Mouse (Mus musculus): ENCODE measurements around the gene Tgm3.

Tgm3 gene

GRCm38 (mm10) chr2:130012026-130012425 is at the start of gene Tgm3:
TSS of gene Tgm3 (plus strand) at chr2:130012349.
- no peak for DNase-seq

- no peak for DNase-seq
These were observed 31.5 kb upstream of the Tgm3 start for GRCm38 (mm10) chr2:129980608-129981007.

- DNase-seq: no peak
These were observed 24.6 kb upstream of the Tgm3 start for GRCm38 (mm10) chr2:129987527-129988045.

GRCm38 (mm10) chr2:129989646-129990045 is 22.5 kb upstream of the Tgm3 start:
- no peak for DNase-seq

- no peak for DNase-seq
These were observed 17.7 kb upstream of the Tgm3 start for GRCm38 (mm10) chr2:129994468-129994867.

- DNase-seq: no peak
These were observed 13.7 kb upstream of the Tgm3 start for GRCm38 (mm10) chr2:129998476-129998875.

- no peak for DNase-seq
These were observed 12.9 kb upstream of the Tgm3 start for GRCm38 (mm10) chr2:129999296-129999695.

GRCm38 (mm10) chr2:130000601-130001000 is 11.5 kb upstream of the Tgm3 start:
- DNase-seq: no peak

GRCm38 (mm10) chr2:130004046-130004445 is 8.1 kb upstream of the Tgm3 start:
- no peak for DNase-seq

- DNase-seq: no peak
These were observed 2.8 kb upstream of the Tgm3 start for GRCm38 (mm10) chr2:130009371-130009770.

- no peak for DNase-seq
These were observed 1.5 kb downstream of the Tgm3 start for GRCm38 (mm10) chr2:130013646-130014045.

- DNase-seq: no peak
These were observed 3.0 kb downstream of the Tgm3 start for GRCm38 (mm10) chr2:130015196-130015595.

GRCm38 (mm10) chr2:130018084-130018483 is 5.9 kb downstream of the Tgm3 start:
- DNase-seq: no peak

- DNase-seq: no peak
These were observed 15.7 kb downstream of the Tgm3 start for GRCm38 (mm10) chr2:130027890-130028289.

GRCm38 (mm10) chr2:130029826-130030225 is 17.7 kb downstream of the Tgm3 start:
- no peak for DNase-seq

- no peak for DNase-seq
These were observed 20.5 kb downstream of the Tgm3 start for GRCm38 (mm10) chr2:130032661-130033060.

GRCm38 (mm10) chr2:130036846-130037245 is 24.7 kb downstream of the Tgm3 start:
- DNase-seq: no peak

- DNase-seq: no peak
These were observed 26.8 kb downstream of the Tgm3 start for GRCm38 (mm10) chr2:130038971-130039370.

- DNase-seq: no peak
These were observed 28.2 kb downstream of the Tgm3 start for GRCm38 (mm10) chr2:130040190-130040886.

- DNase-seq: no peak
These were observed 31.7 kb downstream of the Tgm3 start for GRCm38 (mm10) chr2:130043835-130044234.

- DNase-seq: no peak
These were observed 35.8 kb downstream of the Tgm3 start for GRCm38 (mm10) chr2:130047923-130048440.

GRCm38 (mm10) chr2:130048792-130049191 is 36.6 kb downstream of the Tgm3 start:
- no peak for DNase-seq

- no peak for DNase-seq
These were observed 46.0 kb downstream of the Tgm3 start for GRCm38 (mm10) chr2:130058149-130058548.

- peak; percentile 9 for DNase-seq
These were observed 56.1 kb downstream of the Tgm3 start for GRCm38 (mm10) chr2:130068228-130068627.

GRCm38 (mm10) chr2:130070396-130070795 is 58.2 kb downstream of the Tgm3 start:
- DNase-seq: no peak

Data from thymus, postnatal 14 days (tissue).